ENCODE assay signal across 8 mouse cellular contexts in the genomic region with DNA sequence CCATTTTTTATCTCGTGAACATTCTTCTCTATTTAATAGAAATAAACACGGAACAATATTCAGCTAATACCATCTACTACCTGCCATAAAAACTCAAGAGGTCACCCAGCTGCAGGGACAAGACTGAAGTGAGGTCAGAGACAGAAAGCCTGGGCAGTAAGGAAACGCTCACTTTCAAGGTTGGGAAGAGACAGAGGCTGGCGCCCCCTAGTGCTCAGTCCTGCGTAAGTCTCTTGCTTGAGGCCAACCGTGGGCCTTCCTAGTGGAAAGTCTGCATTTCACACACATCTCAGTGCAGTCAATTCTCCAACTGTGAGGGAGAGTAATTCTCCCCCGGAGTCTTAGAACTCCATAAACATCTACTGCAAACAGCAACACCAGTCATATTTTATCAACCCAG.
DNase-seq lines count a peak whose midpoint lies in the region; ATAC-seq and TF ChIP-seq lines count a peak whose summit lies in the region.
"Had no signal": no experiment of that assay in that cellular context is flagged by ENCODE, and none has a peak within 500 bp of the region (broad histone marks: within the 10 kb centered on the region; RNA-seq: fewer than 3 reads in every experiment).

No protein-coding gene starts in this region.

- H3K9ac ChIP-seq in forebrain, embryonic 11.5 days (ENCODE audit: low read length): no peak overlapping the region
- no peak overlapping the region for H3K9ac ChIP-seq in midbrain, embryonic 12.5 days (replicated peaks)
- H3K9ac ChIP-seq: heart, embryonic 15.5 days had no signal

- DNase-seq in NIH3T3 (ENCODE audit: low read depth): peak; percentile 89
- peak; percentile 86 for DNase-seq in forebrain, embryonic 11.5 days (ENCODE audit: low spot score)
- DNase-seq in hindlimb bud, embryonic 11.5 days (ENCODE audit: extremely low spot score, low read depth, low spot score): peak; percentile 28
- DNase-seq in left cerebral cortex, postnatal 14 days (ENCODE audit: low spot score in 2 of 2): peak; percentile 57 to 78
- DNase-seq in right cerebral cortex, postnatal 4 days: peak; percentile 79

- H3K4me2 ChIP-seq in forebrain, embryonic 11.5 days (ENCODE audit: low read depth, low read length, severe bottlenecking): no peak overlapping the region
- no peak overlapping the region for H3K4me2 ChIP-seq in midbrain, embryonic 12.5 days (replicated peaks)
- H3K4me2 ChIP-seq: heart, embryonic 15.5 days had no signal

- peak; percentile 81 for TF ChIP-seq CTCF in bone marrow, adult 2 months (IDR thresholded peaks at IDR 0.05; ENCODE audit: control insufficient read depth, insufficient read depth, low read length)

- no peaks in the 10 kb centered on the region for H3K27me3 ChIP-seq in forebrain, embryonic 11.5 days (ENCODE audit: control insufficient read depth, insufficient read depth, low read length)
- H3K27me3 ChIP-seq in midbrain, embryonic 12.5 days: no peaks in the 10 kb centered on the region
- H3K27me3 ChIP-seq: heart, embryonic 15.5 days had no signal

- no peak overlapping the region for H3K4me3 ChIP-seq in bone marrow, adult 2 months (replicated peaks; ENCODE audit: control insufficient read depth, low read depth, low read length)
- no peak overlapping the region for H3K4me3 ChIP-seq in forebrain, embryonic 11.5 days (ENCODE audit: low read depth, low read length)
- H3K4me3 ChIP-seq in midbrain, embryonic 12.5 days: no peak overlapping the region
- H3K4me3 ChIP-seq: heart, embryonic 15.5 days had no signal

- 21% methylated on average over 7 of the region's 7 CpGs for WGBS in bone marrow, adult 2 months
- 43% methylated on average over 7 of the region's 7 CpGs for WGBS in forebrain, embryonic 11.5 days
- whole genome bisulfite sequencing in midbrain, embryonic 12.5 days: 39% methylated on average over 7 of the region's 7 CpGs

- H3K27ac ChIP-seq in bone marrow, adult 2 months (ENCODE audit: control insufficient read depth, insufficient read depth, low read depth, low read length, poor library complexity): no peak overlapping the region
- H3K27ac ChIP-seq in forebrain, embryonic 11.5 days (ENCODE audit: low read depth, low read length): no peak overlapping the region
- H3K27ac ChIP-seq in midbrain, embryonic 12.5 days (replicated peaks): no peak overlapping the region
- H3K27ac ChIP-seq: heart, embryonic 15.5 days had no signal

- peak; percentile 46; the same call in 1 of the 2 replicates for ATAC-seq in forebrain, embryonic 11.5 days (replicated peaks; ENCODE audit: low FRiP score)
- peak; percentile 51; the same call in 1 of the 2 replicates for ATAC-seq in midbrain, embryonic 12.5 days (ENCODE audit: low FRiP score, low read depth)

- no peaks in the 10 kb centered on the region for H3K4me1 ChIP-seq in bone marrow, adult 2 months (ENCODE audit: control insufficient read depth, insufficient read depth, low read length)
- no peaks in the 10 kb centered on the region for H3K4me1 ChIP-seq in forebrain, embryonic 11.5 days (replicated peaks; ENCODE audit: control insufficient read depth, insufficient read depth, low read length)
- no peaks in the 10 kb centered on the region for H3K4me1 ChIP-seq in midbrain, embryonic 12.5 days

- H3K36me3 ChIP-seq in forebrain, embryonic 11.5 days (ENCODE audit: control insufficient read depth, insufficient read depth, low read length): no peaks in the 10 kb centered on the region; the same call in 1 of the 2 replicates
- 0 out of 2 replicates have a peak, but pooled peaks cover 9% of the 10 kb centered on the region for H3K36me3 ChIP-seq in midbrain, embryonic 12.5 days
- H3K36me3 ChIP-seq: heart, embryonic 15.5 days had no signal

- peaks cover 5% of the 10 kb centered on the region; the same call in 1 of the 2 replicates for H3K9me3 ChIP-seq in forebrain, embryonic 11.5 days (ENCODE audit: control insufficient read depth, low read length)
- 0 out of 2 replicates have a peak, but pooled peaks cover 4% of the 10 kb centered on the region for H3K9me3 ChIP-seq in midbrain, embryonic 12.5 days
- H3K9me3 ChIP-seq: heart, embryonic 15.5 days had no signal

- intact Hi-C loops in left cerebral cortex, postnatal 14 days (cut with DNase I): loop anchor here (5.0 to 10.0 kb wide), 3 partner anchors 53 to 959 kb away; a partner anchor contains a TSS

- TF ChIP-seq POLR2A in bone marrow, adult 2 months (IDR thresholded peaks at IDR 0.05; ENCODE audit: borderline replicate concordance, control insufficient read depth, low read depth, low read length): no peak

Comparison
In these comparisons a context has a peak if more than half of its experiments do, and no peak if none do; other contexts are left out.
1. DNase-seq: peak in every context shown above with its lines; median percentile 89 in NIH3T3; 86 in forebrain, embryonic 11.5 days; 79 in right cerebral cortex, postnatal 4 days; 68 in left cerebral cortex, postnatal 14 days; 28 in hindlimb bud, embryonic 11.5 days.